Mouse (Mus musculus) CD4-positive, CD25-positive, alpha-beta regulatory T cell, adult 2 months (primary cell): Measurements from ENCODE around the gene Pknox2.

ENCODE experiments used
- DNase-seq: peaks from one replicate; pipeline ENCODE4 v3.0.0-alpha.2; 2012; ENCODE audit warnings: low read depth, low spot score

The Pknox2 gene

GRCm38 (mm10) chr9:37140464-37141181 lies 6.6 kb downstream of the Pknox2 start:
- no peak for DNase-seq

- DNase-seq = no peak
Observed at GRCm38 (mm10) chr9:37139514-37139913, 7.7 kb downstream of the Pknox2 start.

- DNase-seq = no peak
Observed at GRCm38 (mm10) chr9:37138883-37139282, 8.3 kb downstream of the Pknox2 start.

- DNase-seq = no peak
Observed at GRCm38 (mm10) chr9:37136340-37136739, 10.9 kb downstream of the Pknox2 start.

- DNase-seq = no peak
Observed at GRCm38 (mm10) chr9:37133495-37133894, 13.7 kb downstream of the Pknox2 start.

GRCm38 (mm10) chr9:37129046-37129445 lies 18.2 kb downstream of the Pknox2 start:
- DNase-seq = no peak

- no peak for DNase-seq
Observed at GRCm38 (mm10) chr9:37126197-37126596, 21.0 kb downstream of the Pknox2 start.

- DNase-seq = no peak
Observed at GRCm38 (mm10) chr9:37124696-37125480, 22.3 kb downstream of the Pknox2 start.

GRCm38 (mm10) chr9:37123384-37123783 lies 23.8 kb downstream of the Pknox2 start:
- no peak for DNase-seq

GRCm38 (mm10) chr9:37122971-37123370 lies 24.2 kb downstream of the Pknox2 start:
- no peak for DNase-seq

GRCm38 (mm10) chr9:37122381-37122780 lies 24.8 kb downstream of the Pknox2 start:
- no peak for DNase-seq

- no peak for DNase-seq
Observed at GRCm38 (mm10) chr9:37121761-37122331, 25.4 kb downstream of the Pknox2 start.

- no peak for DNase-seq
Observed at GRCm38 (mm10) chr9:37120801-37121200, 26.4 kb downstream of the Pknox2 start.

GRCm38 (mm10) chr9:37117529-37117928 lies 29.7 kb downstream of the Pknox2 start:
- DNase-seq = no peak

GRCm38 (mm10) chr9:37116632-37117413 lies 30.4 kb downstream of the Pknox2 start:
- DNase-seq = no peak

GRCm38 (mm10) chr9:37115820-37116219 lies 31.4 kb downstream of the Pknox2 start:
- no peak for DNase-seq

- no peak for DNase-seq
Observed at GRCm38 (mm10) chr9:37114286-37115267, 32.6 kb downstream of the Pknox2 start.

GRCm38 (mm10) chr9:37107546-37107945 lies 39.7 kb downstream of the Pknox2 start:
- no peak for DNase-seq

- DNase-seq = no peak
Observed at GRCm38 (mm10) chr9:37106808-37107207, 40.4 kb downstream of the Pknox2 start.

GRCm38 (mm10) chr9:37104249-37104648 lies 43.0 kb downstream of the Pknox2 start:
- DNase-seq = no peak

GRCm38 (mm10) chr9:37103778-37104177 lies 43.4 kb downstream of the Pknox2 start:
- DNase-seq = no peak
